Mouse (Mus musculus): ENCODE measurements around the gene Lnp1. TPM values are rescaled to one million over a fixed set of nuclear protein-coding genes. Genes with fewer than 3 reads are reported as not detected.
"Not testable (repeated sequence)": the region's sequence is repeated elsewhere in the genome, so short reads cannot be mapped to it uniquely, and the experiment has no call there.

Lnp1 gene
- polyA plus RNA-seq (2014; fragmentation: Nextera tagmentation; extraction: Ambion mirVana) = not detected in 2 replicates

DNA sequence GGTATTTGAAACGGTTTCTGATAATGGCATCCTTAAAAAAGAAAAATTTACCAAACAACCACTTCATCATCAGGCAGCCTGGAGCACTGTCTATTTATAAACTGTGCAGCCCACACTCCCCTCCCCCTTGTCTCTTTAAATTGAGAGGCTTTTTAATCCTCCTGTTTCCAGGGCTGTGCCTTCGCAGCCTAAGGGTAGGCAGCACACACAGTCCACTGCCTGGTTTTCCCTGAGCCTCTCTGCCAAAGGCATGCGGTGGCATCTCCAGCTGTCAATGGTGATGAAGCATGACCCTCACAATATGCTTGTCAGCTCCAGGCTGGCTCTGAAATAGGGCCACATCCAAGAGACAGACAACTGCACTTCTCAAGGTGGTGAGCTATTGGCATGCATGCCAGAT lies at the start of gene Lnp1:
Gene Lnp1, minus strand, starts transcription at position 39 of the 400 bp plus-strand sequence.
- Histone ChIP-seq H3K36me3 (ENCODE audit: insufficient read depth) (no peaks in the 10 kb centered on the region), H3K9me3 (ENCODE audit: low read depth, low read length) (no peaks in the 10 kb centered on the region), H3K4me3 (ENCODE audit: low read depth, low read length) (no peak within 1 kb of the TSS), H3K27ac (ENCODE audit: low read depth) (no peak within 1 kb of the TSS), H3K27me3 (ENCODE audit: insufficient read depth, low read length) (no peaks in the 10 kb centered on the region), H3K4me1 (ENCODE audit: insufficient read depth) (no peaks in the 10 kb centered on the region), H3K4me2 (no peak within 1 kb of the TSS), H3K9ac (no peak within 1 kb of the TSS)
- no peak for DNase-seq
- WGBS = 39% methylated on average over 3 of the region's 3 CpGs
- ATAC-seq (ENCODE audit: insufficient read depth) = no peak; the same call in 1 of the 2 replicates
- TF ChIP-seq CTCF (IDR thresholded peaks at IDR 0.05; ENCODE audit: low read depth) = no peak

DNA sequence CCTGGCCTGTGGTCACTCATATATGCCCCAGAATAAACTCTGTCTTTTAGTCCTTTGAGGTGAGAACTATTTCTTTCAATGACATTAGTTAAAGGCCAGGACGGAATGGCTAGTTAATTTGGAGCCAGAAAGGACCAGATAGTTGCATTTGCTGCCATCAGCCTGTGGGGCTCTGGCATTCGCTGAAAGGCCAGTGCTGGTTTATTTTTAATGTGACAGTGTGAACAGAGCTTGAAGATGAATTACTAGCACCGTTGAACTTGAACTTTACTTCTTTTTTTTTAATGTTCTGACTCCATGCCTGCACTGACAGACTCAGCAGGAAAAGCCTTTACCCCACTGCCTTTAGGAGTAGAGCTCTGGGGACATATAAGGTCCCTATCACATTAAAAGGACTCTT lies 46.8 kb upstream of the Lnp1 start:
- H3K27ac ChIP-seq (ENCODE audit: low read depth) = no peak overlapping the region
- DNase-seq (no peak), ATAC-seq (ENCODE audit: insufficient read depth) (no peak)
- H3K4me1 ChIP-seq (ENCODE audit: insufficient read depth) = no peaks in the 10 kb centered on the region
- H3K4me2 ChIP-seq = no peak overlapping the region
- H3K9ac ChIP-seq = no peak overlapping the region
- H3K27me3 ChIP-seq (ENCODE audit: insufficient read depth, low read length) = no peaks in the 10 kb centered on the region
- no peaks in the 10 kb centered on the region for H3K9me3 ChIP-seq (ENCODE audit: low read depth, low read length)
- WGBS = 36% methylated on average over 3 of the region's 3 CpGs
- H3K4me3 ChIP-seq (ENCODE audit: low read depth, low read length) = no peak overlapping the region
- TF ChIP-seq CTCF (IDR thresholded peaks at IDR 0.05; ENCODE audit: low read depth) = no peak
- no peaks in the 10 kb centered on the region for H3K36me3 ChIP-seq (ENCODE audit: insufficient read depth)

DNA sequence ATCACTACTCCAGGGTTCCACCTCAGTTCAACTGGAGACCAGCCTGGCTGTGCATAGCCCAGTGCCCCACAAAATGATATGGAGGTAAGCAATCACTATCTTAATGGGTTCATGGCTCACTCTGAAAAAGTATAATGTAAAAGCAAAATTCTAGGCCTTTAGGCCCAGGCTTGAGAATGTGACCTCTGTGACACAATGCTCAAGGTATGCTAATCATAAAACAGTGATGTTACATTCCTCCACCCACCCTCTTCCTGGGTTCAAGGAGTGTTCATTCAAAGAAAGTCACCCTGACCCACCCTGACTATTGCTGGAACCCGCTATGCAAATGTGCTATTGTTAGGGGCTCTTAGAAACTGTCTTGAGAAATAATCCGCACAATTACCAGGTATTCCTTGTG lies 30.4 kb upstream of the Lnp1 start:
- H3K4me3 ChIP-seq (ENCODE audit: low read depth, low read length); H3K9ac ChIP-seq; H3K4me2 ChIP-seq; H3K27me3 ChIP-seq (ENCODE audit: insufficient read depth, low read length); H3K9me3 ChIP-seq (ENCODE audit: low read depth, low read length); H3K4me1 ChIP-seq (ENCODE audit: insufficient read depth); H3K36me3 ChIP-seq (ENCODE audit: insufficient read depth); H3K27ac ChIP-seq (ENCODE audit: low read depth); DNase-seq; ATAC-seq (ENCODE audit: insufficient read depth): not testable (repeated sequence)
- WGBS = 97% methylated on average over 2 of the region's 2 CpGs

DNA sequence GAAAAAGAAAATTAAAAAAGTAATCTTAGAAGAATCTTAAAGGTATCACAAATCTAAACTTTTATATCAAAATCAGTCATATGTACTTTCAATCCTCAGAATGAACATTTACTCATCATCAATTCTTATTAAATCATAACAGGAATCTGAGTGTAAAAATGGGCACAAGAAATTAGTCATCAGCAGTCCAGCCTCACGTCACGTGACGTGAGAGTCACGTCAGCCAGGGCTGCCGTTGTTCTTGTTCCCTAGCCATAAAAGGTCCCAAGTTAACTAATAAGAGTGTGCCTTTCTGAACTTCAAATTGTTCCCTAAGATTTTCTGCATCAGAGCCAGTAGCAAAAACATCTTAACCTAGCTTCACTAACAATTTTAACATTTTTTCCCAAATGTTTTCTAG lies 21.2 kb upstream of the Lnp1 start:
- no peak for TF ChIP-seq CTCF (IDR thresholded peaks at IDR 0.05; ENCODE audit: low read depth)
- H3K4me3 ChIP-seq (ENCODE audit: low read depth, low read length) = no peak overlapping the region
- no peaks in the 10 kb centered on the region for H3K27me3 ChIP-seq (ENCODE audit: insufficient read depth, low read length)
- no peak overlapping the region for H3K9ac ChIP-seq
- H3K36me3 ChIP-seq (ENCODE audit: insufficient read depth) = no peaks in the 10 kb centered on the region
- no peak for DNase-seq
- no peaks in the 10 kb centered on the region for H3K9me3 ChIP-seq (ENCODE audit: low read depth, low read length)
- H3K4me2 ChIP-seq = no peak overlapping the region
- 89% methylated on average over 5 of the region's 5 CpGs for WGBS
- H3K4me1 ChIP-seq (ENCODE audit: insufficient read depth) = no peaks in the 10 kb centered on the region
- no peak for ATAC-seq (ENCODE audit: insufficient read depth)
- no peak overlapping the region for H3K27ac ChIP-seq (ENCODE audit: low read depth)

DNA sequence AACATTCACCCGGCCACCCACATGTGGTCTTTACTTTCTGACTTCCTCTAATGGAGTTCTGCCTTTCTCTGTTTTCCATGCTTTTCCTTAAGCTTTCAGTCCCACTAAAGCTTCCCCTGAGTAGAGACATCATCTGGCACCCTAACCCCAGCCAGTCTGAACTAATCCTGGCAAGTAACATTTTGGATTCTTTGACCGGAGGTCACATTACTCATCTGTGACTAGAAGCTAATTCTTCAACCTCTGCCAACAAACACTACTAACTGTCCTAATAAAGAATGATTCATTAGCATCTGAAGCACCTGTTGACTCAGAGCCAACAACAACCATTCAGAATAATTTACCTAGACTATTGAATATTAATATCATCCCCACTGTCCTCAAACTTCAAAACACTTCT lies 14.5 kb upstream of the Lnp1 start:
- H3K9me3 ChIP-seq (ENCODE audit: low read depth, low read length) = no peaks in the 10 kb centered on the region
- H3K4me2 ChIP-seq = no peak overlapping the region
- TF ChIP-seq CTCF (IDR thresholded peaks at IDR 0.05; ENCODE audit: low read depth) = no peak
- H3K36me3 ChIP-seq (ENCODE audit: insufficient read depth) = no peaks in the 10 kb centered on the region
- H3K4me1 ChIP-seq (ENCODE audit: insufficient read depth) = no peaks in the 10 kb centered on the region
- ATAC-seq (ENCODE audit: insufficient read depth) (no peak), DNase-seq (no peak)
- H3K9ac ChIP-seq = no peak overlapping the region
- H3K27me3 ChIP-seq (ENCODE audit: insufficient read depth, low read length) = no peaks in the 10 kb centered on the region
- H3K27ac ChIP-seq (ENCODE audit: low read depth) = no peak overlapping the region
- WGBS = 75% methylated on average over 2 of the region's 2 CpGs
- H3K4me3 ChIP-seq (ENCODE audit: low read depth, low read length) = no peak overlapping the region

DNA sequence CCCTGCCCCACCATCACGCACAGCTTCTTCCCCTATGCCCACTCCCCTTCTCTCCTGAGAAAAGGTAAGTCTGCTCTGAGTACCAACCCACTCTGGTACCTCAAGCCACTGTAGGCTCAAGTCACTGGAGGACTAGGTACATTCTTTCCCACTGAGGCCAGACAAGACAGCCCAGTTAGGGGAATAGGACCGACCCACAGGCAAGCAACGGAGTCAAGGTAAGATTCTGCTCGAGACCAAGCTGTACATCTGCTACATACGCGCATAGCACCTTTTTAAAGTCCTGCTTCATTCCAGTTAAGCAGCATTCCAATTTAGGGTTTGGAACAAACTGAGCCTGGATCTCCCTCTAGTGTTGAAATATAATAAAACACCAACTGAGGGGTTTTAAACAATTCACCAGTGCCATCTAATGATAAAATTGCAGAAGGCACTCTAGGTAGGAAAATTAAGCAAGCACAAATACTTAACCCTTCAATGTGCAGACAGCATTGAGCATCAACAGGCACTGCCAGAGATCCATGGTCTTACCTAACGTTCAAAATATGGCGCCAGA lies 7.7 kb downstream of the Lnp1 start:
- DNase-seq (peak; percentile 92), ATAC-seq (ENCODE audit: insufficient read depth) (peak; percentile 83)
- Histone ChIP-seq H3K36me3 (ENCODE audit: insufficient read depth) (no peaks in the 10 kb centered on the region), H3K9ac (no peak overlapping the region), H3K27ac (ENCODE audit: low read depth) (no peak overlapping the region), H3K4me1 (ENCODE audit: insufficient read depth) (no peaks in the 10 kb centered on the region), H3K4me2 (no peak overlapping the region), H3K4me3 (ENCODE audit: low read depth, low read length) (no peak overlapping the region), H3K27me3 (ENCODE audit: insufficient read depth, low read length) (no peaks in the 10 kb centered on the region), H3K9me3 (ENCODE audit: low read depth, low read length) (no peaks in the 10 kb centered on the region)
- 13% methylated on average over 8 of the region's 8 CpGs for WGBS
- TF ChIP-seq CTCF (IDR thresholded peaks at IDR 0.05; ENCODE audit: low read depth) = peak; percentile 92

DNA sequence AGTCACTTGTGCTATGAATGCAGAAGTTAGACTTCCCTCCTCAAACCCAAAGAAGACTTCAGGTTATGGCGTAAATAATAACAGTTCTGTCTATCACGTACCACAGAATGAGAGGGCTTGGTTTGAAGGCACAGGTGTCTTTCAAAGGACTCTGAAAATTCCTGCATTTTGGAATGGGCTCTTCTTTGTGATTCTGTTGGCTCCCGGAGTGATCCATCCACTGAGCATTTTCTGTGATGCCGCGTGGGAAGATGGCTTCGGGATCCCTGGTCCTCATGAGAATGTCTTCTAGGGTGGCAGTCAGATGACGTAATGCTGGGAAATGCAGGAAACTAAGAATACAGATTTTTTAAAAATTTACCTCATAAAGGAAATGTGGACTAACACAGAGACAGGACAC lies 10.6 kb downstream of the Lnp1 start:
- TF ChIP-seq CTCF (IDR thresholded peaks at IDR 0.05; ENCODE audit: low read depth) = no peak
- H3K4me2 ChIP-seq = no peak overlapping the region
- no peak overlapping the region for H3K4me3 ChIP-seq (ENCODE audit: low read depth, low read length)
- H3K36me3 ChIP-seq (ENCODE audit: insufficient read depth) = no peaks in the 10 kb centered on the region
- ATAC-seq (ENCODE audit: insufficient read depth) (no peak), DNase-seq (no peak)
- no peaks in the 10 kb centered on the region for H3K9me3 ChIP-seq (ENCODE audit: low read depth, low read length)
- H3K9ac ChIP-seq = no peak overlapping the region
- no peak overlapping the region for H3K27ac ChIP-seq (ENCODE audit: low read depth)
- H3K4me1 ChIP-seq (ENCODE audit: insufficient read depth) = no peaks in the 10 kb centered on the region
- 85% methylated on average over 7 of the region's 7 CpGs for WGBS
- H3K27me3 ChIP-seq (ENCODE audit: insufficient read depth, low read length) = no peaks in the 10 kb centered on the region

DNA sequence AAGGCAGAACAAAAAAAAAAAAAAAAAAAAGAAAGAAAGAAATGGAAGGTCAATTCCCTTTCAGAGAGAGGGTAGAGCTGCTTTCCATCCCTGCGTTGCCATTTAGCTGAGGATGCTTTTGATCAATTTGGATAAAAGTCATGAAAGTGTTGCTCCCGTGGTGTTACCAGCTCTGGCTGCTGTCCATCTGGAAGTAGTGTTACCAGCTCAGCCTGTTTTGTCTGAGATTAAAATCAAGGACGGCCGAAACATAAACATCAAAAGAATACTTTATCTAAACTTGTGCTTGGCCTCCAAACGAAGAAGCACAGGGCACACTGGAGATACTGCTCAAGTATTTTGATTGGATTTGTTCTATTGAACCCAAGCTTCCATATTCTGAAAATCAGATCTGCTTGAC lies 18.9 kb downstream of the Lnp1 start:
- ATAC-seq (ENCODE audit: insufficient read depth) = no peak
- TF ChIP-seq CTCF (IDR thresholded peaks at IDR 0.05; ENCODE audit: low read depth) = no peak
- H3K4me1 ChIP-seq (ENCODE audit: insufficient read depth) = no peaks in the 10 kb centered on the region
- H3K9ac ChIP-seq = no peak overlapping the region
- no peaks in the 10 kb centered on the region for H3K27me3 ChIP-seq (ENCODE audit: insufficient read depth, low read length)
- no peak for DNase-seq
- no peaks in the 10 kb centered on the region for H3K36me3 ChIP-seq (ENCODE audit: insufficient read depth)
- WGBS = 31% methylated on average over 5 of the region's 5 CpGs
- H3K27ac ChIP-seq (ENCODE audit: low read depth) = no peak overlapping the region
- no peak overlapping the region for H3K4me3 ChIP-seq (ENCODE audit: low read depth, low read length)
- H3K9me3 ChIP-seq (ENCODE audit: low read depth, low read length) = no peaks in the 10 kb centered on the region
- no peak overlapping the region for H3K4me2 ChIP-seq

DNA sequence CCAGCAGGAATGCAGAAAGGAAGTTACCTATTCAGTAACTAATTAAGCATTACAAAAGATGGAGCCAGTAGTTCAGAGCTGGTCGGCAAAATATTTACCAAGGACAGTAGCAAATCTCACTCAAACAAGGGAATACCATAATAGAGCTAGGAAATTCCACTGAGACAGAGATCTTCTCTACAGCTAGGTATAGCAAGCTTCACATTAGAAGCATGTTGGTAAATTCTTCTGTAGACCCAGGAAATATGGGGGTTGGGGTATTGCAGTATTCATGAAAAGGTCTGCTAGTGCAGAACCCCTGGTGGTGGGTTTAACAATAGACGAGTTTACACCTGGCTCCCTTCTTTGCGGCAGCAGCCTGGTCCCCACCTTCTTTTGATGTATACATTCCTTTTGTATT lies 25.7 kb downstream of the Lnp1 start:
- H3K36me3 ChIP-seq (ENCODE audit: insufficient read depth); DNase-seq; H3K4me2 ChIP-seq; H3K4me1 ChIP-seq (ENCODE audit: insufficient read depth); H3K9me3 ChIP-seq (ENCODE audit: low read depth, low read length); H3K9ac ChIP-seq; H3K4me3 ChIP-seq (ENCODE audit: low read depth, low read length); H3K27ac ChIP-seq (ENCODE audit: low read depth); ATAC-seq (ENCODE audit: insufficient read depth); H3K27me3 ChIP-seq (ENCODE audit: insufficient read depth, low read length): not testable (repeated sequence)
- WGBS = 66% methylated on average over 3 of the region's 3 CpGs

All from lung, embryonic 14.5 days (tissue).